Mouse (Mus musculus): ENCODE data around the gene Rnf214.

- no peak for TF ChIP-seq POLR2A (IDR thresholded peaks at IDR 0.05; ENCODE audit: extremely low read depth, insufficient read depth, low read length)
- TF ChIP-seq CTCF (IDR thresholded peaks at IDR 0.05; ENCODE audit: low read depth, low read length) = no peak
Observed at GRCm38 (mm10) chr9:45839982-45840300, 66.8 kb downstream of the Rnf214 start.

Measured in liver, adult 2 months (tissue).